Mouse (Mus musculus): ENCODE data around the gene Prap1. TPM values are rescaled to one million over a fixed set of nuclear protein-coding genes. Genes with fewer than 3 reads are reported as not detected.

Prap1 gene
- polyA plus RNA-seq, 1 experiment: not detected

DNA sequence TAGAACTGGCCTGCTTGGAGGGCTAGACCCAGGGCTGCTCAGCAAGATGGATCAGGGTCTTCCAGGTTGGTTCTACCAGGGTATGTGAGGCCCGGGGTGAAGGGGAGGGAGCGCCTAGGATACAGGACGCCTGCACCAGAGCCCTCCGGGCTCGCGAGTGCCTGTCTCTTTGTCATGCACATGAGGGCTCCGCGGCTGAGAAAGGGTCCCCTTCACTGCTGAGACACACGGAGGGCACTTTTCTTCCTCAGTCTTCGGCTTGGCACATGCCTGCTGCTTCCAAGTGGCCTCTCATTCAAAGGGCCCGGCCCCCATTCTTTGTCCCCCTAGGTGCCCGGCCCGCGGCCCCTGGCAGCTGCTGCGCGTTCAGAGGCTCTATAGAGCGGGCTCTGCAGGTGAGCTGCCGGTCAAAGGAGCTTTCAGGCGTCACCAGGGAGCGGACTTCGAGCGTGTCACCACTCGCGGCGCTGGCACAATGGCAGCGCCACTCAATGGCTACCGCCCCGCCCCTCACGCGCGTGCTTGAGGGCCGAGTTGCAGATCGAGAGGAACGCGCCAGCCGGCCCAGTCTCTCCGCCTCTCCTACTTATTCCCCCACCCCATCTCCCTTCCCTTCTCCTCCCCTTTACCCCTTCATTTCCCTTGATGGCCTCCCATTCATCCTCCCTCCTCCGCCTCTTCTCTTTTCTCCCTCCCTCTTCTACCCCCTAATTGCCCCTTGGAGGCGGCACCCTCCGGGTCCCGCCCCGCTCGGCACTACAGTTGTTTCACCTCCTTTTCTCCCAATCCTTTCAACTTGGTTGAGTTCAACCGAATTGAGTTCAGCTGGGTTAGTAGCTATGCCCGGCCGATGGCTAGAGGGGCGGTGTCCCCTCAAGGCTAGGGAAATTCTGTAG, 32.0 kb upstream of the Prap1 start:
- Histone ChIP-seq H3K4me3 (ENCODE audit: insufficient read depth, low read length) (no peak overlapping the region), H3K27ac (ENCODE audit: insufficient read depth, low read depth, low read length) (no peak overlapping the region), H3K4me1 (ENCODE audit: control insufficient read depth, insufficient read depth, low read length) (peaks cover 14% of the 10 kb centered on the region)
- TF ChIP-seq POLR2A (IDR thresholded peaks at IDR 0.05; ENCODE audit: borderline replicate concordance, low read depth, low read length) (no peak), CTCF (IDR thresholded peaks at IDR 0.05; ENCODE audit: low read depth, low read length) (no peak)

DNA sequence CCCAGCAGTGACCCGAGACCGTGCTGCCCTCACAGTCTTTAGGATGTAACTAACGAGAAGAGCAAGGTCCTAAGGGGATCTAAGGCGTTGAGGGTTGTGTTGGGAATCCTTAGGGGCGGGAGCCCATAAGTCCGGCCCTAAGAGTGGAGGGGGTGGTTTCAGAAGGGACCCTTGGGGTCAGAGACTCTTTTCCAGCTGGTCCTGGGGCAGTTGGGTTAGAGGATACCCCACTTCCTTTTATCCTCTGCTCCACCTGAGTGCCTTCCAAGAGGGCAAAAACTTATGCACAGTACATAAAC, 31.4 kb upstream of the Prap1 start:
- no peak overlapping the region for H3K4me3 ChIP-seq (ENCODE audit: insufficient read depth, low read length)
- H3K27ac ChIP-seq (ENCODE audit: insufficient read depth, low read depth, low read length): no peak overlapping the region
- no peak for TF ChIP-seq POLR2A (IDR thresholded peaks at IDR 0.05; ENCODE audit: borderline replicate concordance, low read depth, low read length)
- TF ChIP-seq CTCF (IDR thresholded peaks at IDR 0.05; ENCODE audit: low read depth, low read length): no peak
- peaks cover 14% of the 10 kb centered on the region for H3K4me1 ChIP-seq (ENCODE audit: control insufficient read depth, insufficient read depth, low read length)

DNA sequence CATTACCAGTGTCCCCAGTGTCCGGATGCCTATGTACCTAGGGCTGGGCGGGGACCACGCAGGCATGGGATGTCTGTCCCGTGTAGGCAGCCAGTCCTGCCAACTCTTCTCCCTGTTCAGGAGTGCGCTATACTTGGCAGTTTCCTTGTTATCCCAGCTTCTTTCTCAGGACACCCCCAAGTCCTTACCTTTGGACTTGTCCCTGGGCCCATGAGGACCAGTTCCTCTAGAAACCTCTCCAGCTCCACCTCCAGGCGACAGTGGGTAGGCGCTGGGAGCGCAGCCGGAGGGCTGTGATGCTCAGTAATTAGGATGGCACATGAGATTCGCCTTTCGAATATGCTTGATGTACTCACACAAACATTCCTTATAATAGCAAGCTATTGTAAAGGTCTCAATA, 30.9 kb upstream of the Prap1 start:
- H3K27ac ChIP-seq (ENCODE audit: insufficient read depth, low read depth, low read length): no peak overlapping the region
- H3K4me3 ChIP-seq (ENCODE audit: insufficient read depth, low read length): no peak overlapping the region
- no peak for TF ChIP-seq POLR2A (IDR thresholded peaks at IDR 0.05; ENCODE audit: borderline replicate concordance, low read depth, low read length)
- TF ChIP-seq CTCF (IDR thresholded peaks at IDR 0.05; ENCODE audit: low read depth, low read length): no peak
- peaks cover 14% of the 10 kb centered on the region for H3K4me1 ChIP-seq (ENCODE audit: control insufficient read depth, insufficient read depth, low read length)

DNA sequence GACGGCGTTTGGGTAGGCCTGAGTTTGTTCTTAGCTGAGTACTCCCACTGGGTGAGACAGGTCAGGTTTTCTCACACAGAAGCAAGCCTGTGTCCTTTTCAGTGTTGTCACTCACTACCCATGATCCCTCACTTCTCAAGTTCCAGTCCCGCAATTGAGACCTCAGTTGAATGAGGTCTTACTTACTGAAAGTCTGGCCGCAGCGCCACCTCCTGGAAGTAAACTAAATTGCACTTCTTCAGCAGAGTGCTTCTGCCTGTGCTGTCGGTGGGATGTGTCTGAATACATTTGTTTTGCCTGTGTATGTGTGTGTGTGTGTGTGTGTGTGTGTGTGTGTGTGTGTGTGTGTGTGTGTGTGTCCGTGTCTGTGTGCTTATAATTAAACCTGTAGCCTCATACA, 30.1 kb upstream of the Prap1 start:
- Histone ChIP-seq H3K4me1 (ENCODE audit: control insufficient read depth, insufficient read depth, low read length) (peaks cover 14% of the 10 kb centered on the region), H3K4me3 (ENCODE audit: insufficient read depth, low read length) (no peak overlapping the region), H3K27ac (ENCODE audit: insufficient read depth, low read depth, low read length) (no peak overlapping the region)
- TF ChIP-seq CTCF (IDR thresholded peaks at IDR 0.05; ENCODE audit: low read depth, low read length) (peak; percentile 58; the same call in 1 of the 2 replicates), POLR2A (IDR thresholded peaks at IDR 0.05; ENCODE audit: borderline replicate concordance, low read depth, low read length) (no peak)

DNA sequence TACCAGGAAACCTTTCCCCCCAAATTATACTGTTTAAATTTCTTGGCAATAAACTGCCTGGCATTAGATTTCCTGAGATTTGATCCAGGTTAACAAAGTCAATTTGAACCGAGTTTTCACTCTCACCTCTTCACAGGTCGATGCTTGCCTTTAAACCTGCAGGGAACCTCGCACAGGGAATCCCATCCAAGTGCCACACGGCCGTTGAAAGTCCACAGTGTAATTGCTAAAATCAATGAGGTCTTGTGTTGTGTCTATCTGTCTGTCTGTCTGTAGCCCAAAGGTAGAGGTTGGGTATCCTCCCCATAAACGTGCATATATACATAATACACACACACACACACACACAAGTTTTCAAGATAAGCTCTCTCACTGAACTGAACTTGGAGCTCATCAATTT, 25.8 kb upstream of the Prap1 start:
- no peaks in the 10 kb centered on the region for H3K4me1 ChIP-seq (ENCODE audit: control insufficient read depth, insufficient read depth, low read length)
- TF ChIP-seq CTCF (IDR thresholded peaks at IDR 0.05; ENCODE audit: low read depth, low read length): no peak
- no peak for TF ChIP-seq POLR2A (IDR thresholded peaks at IDR 0.05; ENCODE audit: borderline replicate concordance, low read depth, low read length)
- H3K4me3 ChIP-seq (ENCODE audit: insufficient read depth, low read length): no peak overlapping the region
- no peak overlapping the region for H3K27ac ChIP-seq (ENCODE audit: insufficient read depth, low read depth, low read length)

DNA sequence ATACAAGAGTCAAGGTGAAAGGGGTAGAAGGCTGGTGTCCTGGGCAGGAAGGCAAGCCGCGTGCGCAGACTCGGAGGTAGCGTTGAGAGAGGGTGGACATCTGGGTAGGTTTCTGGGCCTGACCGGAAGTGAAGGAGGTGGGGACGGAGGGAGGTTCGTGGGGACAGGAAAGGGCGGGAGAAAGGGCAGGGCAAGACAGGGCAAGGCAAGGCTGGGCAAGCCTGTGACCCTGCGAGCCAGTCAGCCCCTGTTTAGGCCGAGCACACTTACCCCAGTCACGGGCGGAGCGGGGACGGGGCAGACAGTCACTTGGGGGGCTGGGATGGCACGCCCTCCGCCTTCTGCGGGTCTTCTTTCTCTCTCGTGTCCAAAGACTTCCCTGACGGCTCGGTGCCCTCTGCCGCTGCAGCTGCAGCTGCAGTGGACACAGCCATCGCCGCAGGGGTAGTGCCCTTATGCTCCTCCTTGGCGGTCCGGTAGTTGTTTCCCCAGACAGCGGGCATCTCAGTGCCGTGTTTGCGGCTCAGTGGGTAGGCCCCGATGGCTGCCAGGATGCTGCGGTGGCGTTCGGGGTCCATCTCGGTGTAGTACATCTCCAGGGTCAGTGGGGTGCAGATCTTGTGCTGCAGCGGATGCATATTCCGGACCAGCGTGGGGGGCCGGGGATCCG, 23.0 kb upstream of the Prap1 start:
- no peak overlapping the region for H3K27ac ChIP-seq (ENCODE audit: insufficient read depth, low read depth, low read length)
- TF ChIP-seq POLR2A (IDR thresholded peaks at IDR 0.05; ENCODE audit: borderline replicate concordance, low read depth, low read length): no peak
- TF ChIP-seq CTCF (IDR thresholded peaks at IDR 0.05; ENCODE audit: low read depth, low read length): no peak
- no peak overlapping the region for H3K4me3 ChIP-seq (ENCODE audit: insufficient read depth, low read length)

DNA sequence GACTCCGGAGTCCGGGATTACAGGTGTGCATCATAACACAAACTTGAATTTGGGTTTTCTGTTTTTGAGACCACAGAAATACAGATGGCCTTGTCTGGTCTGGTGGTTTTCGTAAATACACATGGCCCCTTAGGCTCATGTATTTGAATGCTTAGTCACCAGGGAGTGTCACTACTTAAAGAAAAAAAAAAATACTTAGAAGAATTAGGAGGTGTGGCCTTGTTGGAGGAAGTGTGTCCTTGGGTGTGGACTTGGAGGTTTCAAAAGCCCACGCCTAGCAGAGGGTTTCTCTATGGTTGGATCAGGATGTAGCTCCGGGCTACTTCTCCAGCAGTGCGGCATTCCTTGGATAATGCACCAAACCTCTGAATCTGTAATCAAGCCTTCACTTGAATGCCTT, 15.5 kb upstream of the Prap1 start:
- TF ChIP-seq CTCF (IDR thresholded peaks at IDR 0.05; ENCODE audit: low read depth, low read length): no peak
- TF ChIP-seq POLR2A (IDR thresholded peaks at IDR 0.05; ENCODE audit: borderline replicate concordance, low read depth, low read length): no peak
- Histone ChIP-seq H3K4me1 (ENCODE audit: control insufficient read depth, insufficient read depth, low read length) (peaks cover 7% of the 10 kb centered on the region), H3K4me3 (ENCODE audit: insufficient read depth, low read length) (no peak overlapping the region), H3K27ac (ENCODE audit: insufficient read depth, low read depth, low read length) (no peak overlapping the region)

More for the DNA sequence above, 23.0 kb upstream of the Prap1 start:
- H3K4me1 ChIP-seq (ENCODE audit: control insufficient read depth, insufficient read depth, low read length): no peaks in the 10 kb centered on the region

DNA sequence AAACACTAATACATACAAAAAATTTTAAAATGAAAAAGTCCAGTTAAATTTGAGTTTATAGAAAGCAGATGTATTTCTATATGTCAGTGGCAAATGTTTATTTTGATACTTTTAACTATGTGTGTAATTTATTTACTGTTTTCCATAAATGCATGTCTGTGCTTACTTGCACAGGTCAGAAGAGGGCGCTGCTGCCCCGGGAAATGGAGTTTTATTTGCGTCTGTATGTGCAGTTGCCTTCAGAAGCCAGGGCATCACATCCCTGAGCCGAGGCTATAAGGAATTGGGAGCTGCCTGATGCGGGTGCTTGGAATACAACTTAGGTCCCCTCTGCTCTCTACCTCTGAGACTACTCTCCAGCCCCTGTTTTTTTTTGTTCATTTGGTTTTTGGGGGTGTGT, 14.5 kb upstream of the Prap1 start:
- peak; percentile 71 for TF ChIP-seq CTCF (IDR thresholded peaks at IDR 0.05; ENCODE audit: low read depth, low read length)
- TF ChIP-seq POLR2A (IDR thresholded peaks at IDR 0.05; ENCODE audit: borderline replicate concordance, low read depth, low read length): no peak
- Histone ChIP-seq H3K4me1 (ENCODE audit: control insufficient read depth, insufficient read depth, low read length) (peaks cover 7% of the 10 kb centered on the region), H3K27ac (ENCODE audit: insufficient read depth, low read depth, low read length) (no peak overlapping the region), H3K4me3 (ENCODE audit: insufficient read depth, low read length) (no peak overlapping the region)

DNA sequence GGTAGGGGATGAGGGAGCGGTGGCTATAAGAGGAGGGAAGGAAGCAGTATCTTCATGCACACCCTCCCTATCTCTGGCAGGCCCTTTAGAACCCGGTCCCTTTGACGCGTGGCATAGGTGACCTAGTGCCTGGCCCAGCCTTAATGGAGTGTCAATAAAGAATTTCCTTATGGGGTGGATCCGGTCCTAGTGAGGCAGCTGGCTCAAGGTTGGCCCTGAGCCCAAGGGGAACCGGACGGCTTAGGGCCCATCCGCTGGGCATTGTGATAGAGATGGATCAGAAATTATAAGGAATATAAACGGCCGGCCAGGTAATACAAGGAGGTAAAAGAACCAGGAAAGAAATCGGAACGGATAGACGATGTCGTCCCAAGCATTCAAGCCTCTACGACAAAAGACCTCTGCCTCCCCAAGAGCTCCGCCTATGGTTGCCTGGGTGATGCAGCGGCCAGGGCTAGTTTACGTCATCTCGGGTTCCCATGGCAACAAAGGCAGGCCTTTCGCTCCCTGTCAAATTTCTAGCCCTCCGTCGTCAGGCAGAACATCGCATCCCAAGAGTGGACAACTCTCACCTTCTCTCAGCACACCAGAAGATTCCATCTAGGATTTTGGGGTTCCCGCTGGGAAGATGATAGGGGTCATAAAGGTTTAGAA, 12.6 kb upstream of the Prap1 start:
- TF ChIP-seq CTCF (IDR thresholded peaks at IDR 0.05; ENCODE audit: low read depth, low read length) (no peak), POLR2A (IDR thresholded peaks at IDR 0.05; ENCODE audit: borderline replicate concordance, low read depth, low read length) (no peak)
- peaks cover 7% of the 10 kb centered on the region for H3K4me1 ChIP-seq (ENCODE audit: control insufficient read depth, insufficient read depth, low read length)
- no peak overlapping the region for H3K4me3 ChIP-seq (ENCODE audit: insufficient read depth, low read length)
- H3K27ac ChIP-seq (ENCODE audit: insufficient read depth, low read depth, low read length): no peak overlapping the region

Data from bone marrow macrophage, adult 2 months (primary cell).